Mouse (Mus musculus) heart, postnatal 0 days (tissue): Measurements from ENCODE around the gene Aldh6a1.

Source experiments
- CTCF ChIP-seq: IDR thresholded peaks from 2 replicates; pipeline ENCODE4 v1.5.1; 2016; ENCODE audit warnings: antibody characterized with exemption, control low read depth, low read depth
- EP300 ChIP-seq: IDR thresholded peaks from 2 replicates; pipeline ENCODE4 v1.6.1; 2016; ENCODE audit warnings: antibody characterized with exemption, low read depth

GRCm38 (mm10) chr12:84392681-84393080 is 58.1 kb downstream of the Aldh6a1 start:
- no peak for TF ChIP-seq EP300
- TF ChIP-seq CTCF = no peak
